ENCODE assay signal across 9 mouse cellular contexts in the genomic region with DNA sequence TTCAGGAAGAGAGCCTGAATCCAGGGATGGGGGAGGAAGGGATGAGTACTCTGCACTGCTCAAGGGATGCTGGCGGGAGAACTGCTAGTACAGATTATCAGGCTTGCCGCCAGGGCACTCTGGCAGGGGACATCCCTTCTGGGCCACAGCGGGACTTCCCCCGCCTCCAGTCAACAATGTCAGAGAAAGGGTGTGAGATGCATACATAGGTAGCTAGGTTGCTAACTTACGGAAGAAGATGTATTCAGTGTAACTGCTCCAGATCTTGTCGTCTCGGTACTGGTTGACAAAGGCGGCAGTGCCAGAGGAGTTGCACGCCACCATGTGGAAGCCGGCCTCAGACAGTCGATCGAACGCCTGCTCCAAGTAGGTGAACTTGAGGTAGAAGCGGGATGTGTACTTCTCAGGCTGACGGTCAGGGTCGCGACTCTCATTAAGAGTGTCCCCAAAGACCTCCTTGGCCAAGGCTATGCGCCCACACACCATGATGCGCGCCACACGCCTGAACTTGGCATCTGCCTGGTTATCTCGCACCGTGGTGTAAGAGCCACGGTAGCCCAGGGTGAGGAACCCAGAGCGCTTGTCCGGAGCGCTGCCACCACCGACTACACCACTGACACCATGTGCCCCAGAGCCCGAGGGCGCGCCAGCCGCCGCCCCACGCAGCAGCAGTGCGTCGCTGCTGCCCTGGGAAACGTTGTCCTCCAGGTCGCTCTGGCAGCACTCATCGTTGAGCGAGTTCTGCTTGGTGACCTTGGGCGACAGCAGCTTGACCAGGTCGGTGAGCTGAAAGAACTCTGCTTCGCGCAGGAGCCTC. TPM values are rescaled to one million over a fixed set of nuclear protein-coding genes. Genes with fewer than 3 reads are reported as not detected.
DNase-seq lines count a peak whose midpoint lies in the region; ATAC-seq lines count a peak whose summit lies in the region.
"Had no signal": no experiment of that assay in that cellular context is flagged by ENCODE, and none has a peak within 500 bp of the region (broad histone marks: within the 10 kb centered on the region; RNA-seq: fewer than 3 reads in every experiment).

No protein-coding gene starts in this region.

- peak; percentile 52 for ATAC-seq in heart, embryonic 12.5 days (ENCODE audit: insufficient number of reproducible peaks, low FRiP score)
- ATAC-seq in kidney, embryonic 14.5 days (ENCODE audit: low FRiP score, low TSS enrichment), result peak; percentile 44
- ATAC-seq in limb, embryonic 12.5 days (ENCODE audit: insufficient number of reproducible peaks, insufficient read depth, low FRiP score, low TSS enrichment, low read depth), result peak; percentile 23; the same call in 1 of the 2 replicates
- ATAC-seq in monocyte, adult 5-6 weeks (replicated peaks; ENCODE audit: insufficient number of reproducible peaks, low FRiP score, low TSS enrichment, poor library complexity, severe bottlenecking), result peak; percentile 17; the same call in 1 of the 2 replicates

- H3K4me2 ChIP-seq in heart, embryonic 12.5 days, result peak overlapping the region; percentile 94
- peak overlapping the region; percentile 91 for H3K4me2 ChIP-seq in kidney, embryonic 14.5 days (replicated peaks; ENCODE audit: low read depth, low read length)
- H3K4me2 ChIP-seq in limb, embryonic 12.5 days, result peak overlapping the region; percentile 82

- H3K27ac ChIP-seq in heart, embryonic 12.5 days (ENCODE audit: poor library complexity, severe bottlenecking), result no peak overlapping the region
- no peak overlapping the region for H3K27ac ChIP-seq in kidney, embryonic 14.5 days (ENCODE audit: low read depth, low read length)
- H3K27ac ChIP-seq in limb, embryonic 12.5 days, result no peak overlapping the region
- H3K27ac ChIP-seq: macrophage had no signal

- peak overlapping the region; percentile 66 for H3K9ac ChIP-seq in heart, embryonic 12.5 days
- peak overlapping the region; percentile 34; the same call in 1 of the 2 replicates for H3K9ac ChIP-seq in kidney, embryonic 14.5 days (ENCODE audit: low read depth, low read length)
- H3K9ac ChIP-seq in limb, embryonic 12.5 days (replicated peaks), result peak overlapping the region; percentile 65

- H3K4me3 ChIP-seq in heart, embryonic 12.5 days, result peak overlapping the region; percentile 66
- H3K4me3 ChIP-seq in kidney, embryonic 14.5 days (ENCODE audit: low read length), result peak overlapping the region; percentile 51
- H3K4me3 ChIP-seq in limb, embryonic 12.5 days (replicated peaks), result peak overlapping the region; percentile 55

- intact Hi-C loops in gastrocnemius, postnatal 14 days (cut with DNase I; ENCODE audit: low total_unique reads), result no loop called here

- peak; percentile 3 for DNase-seq in gastrocnemius, postnatal 14 days
- no peak for DNase-seq in gastrocnemius, postnatal 25 days
- peak; percentile 7 for DNase-seq in embryo, embryonic 11.5 days (ENCODE audit: low read depth, low spot score)
- DNase-seq in spleen, adult 12 weeks (ENCODE audit: low spot score), result no peak

- under 1% methylated on average over 44 of the region's 44 CpGs for WGBS in heart, embryonic 12.5 days
- WGBS in kidney, embryonic 14.5 days, result 1% methylated on average over 44 of the region's 44 CpGs
- under 1% methylated on average over 44 of the region's 44 CpGs for WGBS in limb, embryonic 12.5 days

- peaks cover 6% of the 10 kb centered on the region; the same call in 1 of the 2 replicates for H3K4me1 ChIP-seq in heart, embryonic 12.5 days (replicated peaks)
- H3K4me1 ChIP-seq in kidney, embryonic 14.5 days (ENCODE audit: control insufficient read depth, insufficient read depth, low read length), result no peaks in the 10 kb centered on the region
- peaks cover 13% of the 10 kb centered on the region; the same call in 1 of the 2 replicates for H3K4me1 ChIP-seq in limb, embryonic 12.5 days (replicated peaks)

- H3K27me3 ChIP-seq in heart, embryonic 12.5 days (replicated peaks), result peaks cover 26% of the 10 kb centered on the region
- peaks cover 19% of the 10 kb centered on the region for H3K27me3 ChIP-seq in kidney, embryonic 14.5 days (ENCODE audit: control insufficient read depth, insufficient read depth, low read length)
- peaks cover 28% of the 10 kb centered on the region for H3K27me3 ChIP-seq in limb, embryonic 12.5 days

- no peaks in the 10 kb centered on the region for H3K36me3 ChIP-seq in heart, embryonic 12.5 days
- no peaks in the 10 kb centered on the region for H3K36me3 ChIP-seq in kidney, embryonic 14.5 days (ENCODE audit: control insufficient read depth, insufficient read depth, low read length)
- H3K36me3 ChIP-seq in limb, embryonic 12.5 days, result no peaks in the 10 kb centered on the region

- H3K9me3 ChIP-seq in heart, embryonic 12.5 days (replicated peaks), result no peaks in the 10 kb centered on the region
- no peaks in the 10 kb centered on the region for H3K9me3 ChIP-seq in kidney, embryonic 14.5 days (ENCODE audit: control insufficient read depth, low read length)
- H3K9me3 ChIP-seq in limb, embryonic 12.5 days, result no peaks in the 10 kb centered on the region

RNA-seq across cellular contexts. Expression of gene Kctd8, which starts 1.2 kb away (rescaled TPM):
- total RNA-seq in gastrocnemius, postnatal 14 days (2021), result under 1 TPM; 0.16 to 0.23 TPM
- under 1 TPM; 0.13 to 0.16 TPM for total RNA-seq in gastrocnemius, postnatal 25 days (2021)
- 1.9 and 2.0 TPM in 2 replicates for polyA plus RNA-seq in heart, embryonic 12.5 days (2016; fragmentation: Nextera tagmentation; extraction: Ambion mirVana)
- 0.60 and 0.61 TPM in 2 replicates for polyA plus RNA-seq in kidney, embryonic 14.5 days (2014; fragmentation: Nextera tagmentation; extraction: Ambion mirVana)
- 2.7 and 4.3 TPM in 2 replicates for polyA plus RNA-seq in limb, embryonic 12.5 days (2016; fragmentation: Nextera tagmentation; extraction: Ambion mirVana)
- not detected in 3 replicates for total RNA-seq in monocyte, adult 5-6 weeks (2017)
- polyA plus RNA-seq: macrophage had no signal

Comparison
In these comparisons a context has a peak if more than half of its experiments do, and no peak if none do; other contexts are left out.
1. DNase-seq: peak in gastrocnemius, postnatal 14 days (single experiment) and embryo, embryonic 11.5 days (single experiment); none in gastrocnemius, postnatal 25 days (single experiment) and spleen, adult 12 weeks (single experiment).
2. Peak in every context shown above with its lines, with median percentiles within 50 percentile points of each other: ATAC-seq, H3K4me2 ChIP-seq, H3K4me3 ChIP-seq and H3K9ac ChIP-seq.